Mouse (Mus musculus) ES-E14 (cell line): ENCODE data around the gene Adora3.

Source experiments
- CHD2 ChIP-seq: IDR thresholded peaks from 2 replicates; pipeline ENCODE4 v1.6.1; 2014; ENCODE audit warnings: mild to moderate bottlenecking, low read depth, low read length, inconsistent platforms
- HCFC1 ChIP-seq: IDR thresholded peaks from 2 replicates; pipeline ENCODE4 v1.6.1; 2012; ENCODE audit warnings: low read length, inconsistent platforms, borderline replicate concordance; ENCODE audit not compliant: insufficient read depth
- MAFK ChIP-seq: IDR thresholded peaks from 2 replicates; pipeline ENCODE4 v1.6.1; 2014; ENCODE audit warnings: mild to moderate bottlenecking, low read depth, low read length, inconsistent platforms; ENCODE audit not compliant: insufficient read depth
- ZC3H11A ChIP-seq: IDR thresholded peaks from 2 replicates; pipeline ENCODE4 v1.6.1; 2012; ENCODE audit warnings: low read depth, mild to moderate bottlenecking, inconsistent platforms, low read length, borderline replicate concordance

GRCm38 (mm10) chr3:105823609-105824008, 47.0 kb upstream of the Adora3 start:
- TF ChIP-seq CHD2 (no peak), MAFK (no peak), ZC3H11A (no peak), HCFC1 (no peak)
